Mouse (Mus musculus): ENCODE measurements at regions not wholly inside any gene's neighbourhood (a gene's known extent, or its start where the extent isn't known, plus 50 kb on each side); places are given as distances from the start of the nearest gene placed in this dataset.

GRCm38 (mm10) chr5:132837420-132837819 lies 294.3 kb upstream of the Auts2 start:
- H3K79me2 ChIP-seq (replicated peaks; ENCODE audit: control insufficient read depth, extremely low read depth, insufficient read depth, poor library complexity, severe bottlenecking), result no peaks in the 10 kb centered on the region
- dilution Hi-C loops (cut with MboI; ENCODE audit: extremely low pct_ligation_motif_present, extremely low pct_unique_long_range_greater_than_20kb, low sequenced_read_pairs), result no loop called here
- no peak overlapping the region for H3K27ac ChIP-seq (ENCODE audit: insufficient read depth, low read depth)
- DNase-seq (ENCODE audit: extremely low read depth), result no peak
- peaks cover 48% of the 10 kb centered on the region for H3K9me3 ChIP-seq (replicated peaks; ENCODE audit: low read length)
- no peaks in the 10 kb centered on the region for H3K36me3 ChIP-seq (replicated peaks in 1 of 2; ENCODE audit: control insufficient read depth in 1 of 2, insufficient read depth in 1 of 2, low read length in 1 of 2)
- no peak overlapping the region for H3K4me2 ChIP-seq (ENCODE audit: insufficient read depth, low read depth, poor library complexity, severe bottlenecking)
- in situ Hi-C loops (cut with MboI; ENCODE audit: low pct_ligation_motif_present, low pct_unique_long_range_greater_than_20kb, low sequenced_read_pairs), result no loop called here
- no peaks in the 10 kb centered on the region for H3K27me3 ChIP-seq (replicated peaks)
- H3K4me3 ChIP-seq (replicated peaks in 1 of 3; ENCODE audit: low read depth in 2 of 3, low read length in 2 of 3, poor library complexity in 1 of 3), result no peak overlapping the region
- H3K9ac ChIP-seq (ENCODE audit: insufficient read depth, low read depth), result no peak overlapping the region
- TF ChIP-seq EP300 (IDR thresholded peaks at IDR 0.05; ENCODE audit: low read length) (no peak), SIN3A (IDR thresholded peaks at IDR 0.05; ENCODE audit: low read length) (no peak), TCF12 (IDR thresholded peaks at IDR 0.05; ENCODE audit: low read depth, low read length) (no peak), TBP (conservative IDR thresholded peaks at IDR 0.05; ENCODE audit: low read depth, low read length) (no peak), KAT2A (IDR thresholded peaks at IDR 0.05; ENCODE audit: insufficient replicate concordance, low read length) (no peak), SMC3 (IDR thresholded peaks at IDR 0.05; ENCODE audit: low read depth, low read length) (no peak), NELFE (IDR thresholded peaks at IDR 0.05; ENCODE audit: low read depth, low read length) (no peak), ETS1 (conservative IDR thresholded peaks at IDR 0.05; ENCODE audit: low read depth, low read length) (no peak), CHD1 (IDR thresholded peaks at IDR 0.05; ENCODE audit: low read depth, low read length) (no peak), BHLHE40 (IDR thresholded peaks at IDR 0.05; ENCODE audit: low read depth, low read length) (no peak)
- H3K4me1 ChIP-seq (ENCODE audit: control insufficient read depth in 1 of 2, insufficient read depth in 2 of 2), result no peaks in the 10 kb centered on the region

GRCm38 (mm10) chr5:132828993-132829392 lies 285.8 kb upstream of the Auts2 start:
- Histone ChIP-seq H3K9me3 (replicated peaks; ENCODE audit: low read length) (peaks cover 73% of the 10 kb centered on the region), H3K27me3 (replicated peaks) (no peaks in the 10 kb centered on the region), H3K9ac (ENCODE audit: insufficient read depth, low read depth) (no peak overlapping the region), H3K4me2 (ENCODE audit: insufficient read depth, low read depth, poor library complexity, severe bottlenecking) (no peak overlapping the region), H3K79me2 (replicated peaks; ENCODE audit: control insufficient read depth, extremely low read depth, insufficient read depth, poor library complexity, severe bottlenecking) (no peaks in the 10 kb centered on the region), H3K27ac (ENCODE audit: insufficient read depth, low read depth) (no peak overlapping the region), H3K36me3 (replicated peaks in 1 of 2; ENCODE audit: control insufficient read depth in 1 of 2, insufficient read depth in 1 of 2, low read length in 1 of 2) (no peaks in the 10 kb centered on the region), H3K4me1 (ENCODE audit: control insufficient read depth in 1 of 2, insufficient read depth in 2 of 2) (no peaks in the 10 kb centered on the region), H3K4me3 (replicated peaks in 1 of 3; ENCODE audit: low read depth in 2 of 3, low read length in 2 of 3, poor library complexity in 1 of 3) (no peak overlapping the region)
- in situ Hi-C loops (cut with MboI; ENCODE audit: low pct_ligation_motif_present, low pct_unique_long_range_greater_than_20kb, low sequenced_read_pairs), result no loop called here
- DNase-seq (ENCODE audit: extremely low read depth), result no peak
- TF ChIP-seq BHLHE40 (IDR thresholded peaks at IDR 0.05; ENCODE audit: low read depth, low read length) (no peak), MXI1 (IDR thresholded peaks at IDR 0.05; ENCODE audit: low read depth, low read length) (no peak), ZC3H11A (IDR thresholded peaks at IDR 0.05; ENCODE audit: low read depth, low read length) (no peak), JUN (IDR thresholded peaks at IDR 0.05; ENCODE audit: insufficient read depth, low read depth, low read length) (no peak), SIN3A (IDR thresholded peaks at IDR 0.05; ENCODE audit: low read length) (no peak), GABPA (IDR thresholded peaks at IDR 0.05; ENCODE audit: insufficient replicate concordance, low read depth, low read length) (no peak), ZMIZ1 (IDR thresholded peaks at IDR 0.05; ENCODE audit: low read depth, low read length) (no peak)
- dilution Hi-C loops (cut with MboI; ENCODE audit: extremely low pct_ligation_motif_present, extremely low pct_unique_long_range_greater_than_20kb, low sequenced_read_pairs), result no loop called here

Measured in CH12.LX (cell line).